Mouse (Mus musculus): ENCODE measurements around the gene Gpbp1.

GRCm38 (mm10) chr13:111489802-111490723 lies at the start of gene Gpbp1:
- TF ChIP-seq EP300 (IDR thresholded peaks at IDR 0.05; ENCODE audit: insufficient read depth, low read depth, low read length) (no peak), CTCF (IDR thresholded peaks at IDR 0.05; ENCODE audit: low read depth, low read length) (no peak)

Data from ES-Bruce4 (cell line).